Mouse (Mus musculus): ENCODE measurements around the gene Nfkb1. TPM values are rescaled to one million over a fixed set of nuclear protein-coding genes. Genes with fewer than 3 reads are reported as not detected.

Nfkb1 gene
- polyA plus RNA-seq, 1 experiment = 50.3 TPM

DNA sequence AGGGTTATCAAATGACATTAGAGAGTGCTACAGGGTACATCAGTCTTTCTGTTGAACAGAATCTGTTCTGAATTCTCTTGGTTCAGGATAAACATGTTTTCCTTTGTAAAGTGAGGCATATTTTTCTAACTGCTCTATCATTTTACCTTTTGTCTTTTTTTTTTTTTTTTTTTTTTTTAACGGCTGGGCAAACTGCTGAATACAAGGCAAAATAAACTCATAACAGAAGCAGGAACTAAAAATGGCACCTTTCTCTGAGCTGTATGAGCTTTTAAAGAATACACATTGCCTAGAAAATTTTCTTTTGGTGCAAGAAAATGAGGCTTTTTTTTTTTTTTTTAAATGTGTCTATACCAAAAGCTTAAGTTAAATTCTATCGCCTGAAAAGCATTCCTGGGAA lies 105.3 kb downstream of the Nfkb1 start:
- DNase-seq (ENCODE audit: low spot score) = no peak

DNA sequence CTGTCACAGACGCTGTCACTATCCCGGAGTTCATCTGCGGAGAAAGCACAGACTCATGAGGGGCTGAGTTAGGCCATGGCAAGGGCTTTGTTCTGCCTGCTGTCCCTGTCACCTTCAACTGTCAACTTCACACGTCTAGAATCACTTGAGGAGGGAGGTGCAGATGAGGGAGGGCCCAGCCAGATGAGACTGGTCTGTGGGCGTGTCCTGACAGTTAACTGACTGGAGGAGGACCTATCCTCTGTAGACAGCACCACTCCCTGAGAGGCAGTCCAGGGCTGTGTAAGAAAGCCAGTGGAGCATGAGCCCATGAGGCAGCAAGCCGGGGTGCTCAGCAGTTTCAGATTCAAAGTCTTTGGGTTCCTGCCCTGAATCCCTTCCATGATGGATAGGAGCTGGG lies 105.9 kb downstream of the Nfkb1 start:
- DNase-seq (ENCODE audit: low spot score) = no peak

DNA sequence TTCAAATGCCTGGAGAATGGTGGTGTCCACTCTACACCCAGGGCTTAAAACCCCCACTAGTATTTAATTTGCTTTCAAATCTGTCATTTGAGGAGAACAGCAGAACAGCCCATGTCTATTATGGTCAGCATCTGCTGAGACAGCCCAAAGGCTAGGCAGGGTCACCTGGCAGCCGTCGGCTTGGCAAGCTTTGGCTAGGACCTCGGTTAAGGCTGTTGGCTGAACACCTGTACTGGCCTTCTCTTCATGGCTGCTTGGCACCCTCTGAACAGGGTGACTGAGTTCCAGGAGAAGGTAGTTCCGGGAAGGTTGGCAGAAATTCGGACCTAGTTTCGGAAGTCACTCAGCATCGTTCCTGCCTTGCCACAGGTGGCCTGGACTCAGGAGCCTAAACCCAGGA lies 109.1 kb downstream of the Nfkb1 start:
- DNase-seq (ENCODE audit: low spot score) = no peak

DNA sequence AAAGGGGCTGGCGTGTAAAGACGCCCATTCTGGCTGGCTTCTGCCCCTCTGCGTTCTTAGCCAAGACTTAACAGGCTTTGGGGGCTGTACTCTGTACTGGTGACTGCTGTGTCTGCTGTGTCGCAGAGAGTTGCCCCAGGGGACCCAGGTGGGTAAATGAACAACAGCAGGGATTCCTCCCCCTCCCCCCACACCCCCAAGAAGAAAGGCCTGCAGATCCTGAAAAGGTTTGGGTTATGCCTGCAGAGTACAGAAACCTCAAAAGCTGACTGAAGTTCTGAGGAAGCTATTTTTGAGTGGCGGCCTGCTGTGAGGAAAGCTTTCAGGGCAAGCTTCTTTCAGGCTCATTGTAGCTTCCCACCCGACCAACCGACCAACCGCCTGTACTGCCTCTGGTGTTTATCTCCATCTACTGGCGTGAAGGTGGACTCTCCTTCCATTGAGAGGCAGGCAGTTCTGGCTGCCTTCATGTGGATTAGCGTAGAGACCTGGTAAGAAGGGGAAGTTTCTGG lies 109.7 kb downstream of the Nfkb1 start:
- no peak for DNase-seq (ENCODE audit: low spot score)

DNA sequence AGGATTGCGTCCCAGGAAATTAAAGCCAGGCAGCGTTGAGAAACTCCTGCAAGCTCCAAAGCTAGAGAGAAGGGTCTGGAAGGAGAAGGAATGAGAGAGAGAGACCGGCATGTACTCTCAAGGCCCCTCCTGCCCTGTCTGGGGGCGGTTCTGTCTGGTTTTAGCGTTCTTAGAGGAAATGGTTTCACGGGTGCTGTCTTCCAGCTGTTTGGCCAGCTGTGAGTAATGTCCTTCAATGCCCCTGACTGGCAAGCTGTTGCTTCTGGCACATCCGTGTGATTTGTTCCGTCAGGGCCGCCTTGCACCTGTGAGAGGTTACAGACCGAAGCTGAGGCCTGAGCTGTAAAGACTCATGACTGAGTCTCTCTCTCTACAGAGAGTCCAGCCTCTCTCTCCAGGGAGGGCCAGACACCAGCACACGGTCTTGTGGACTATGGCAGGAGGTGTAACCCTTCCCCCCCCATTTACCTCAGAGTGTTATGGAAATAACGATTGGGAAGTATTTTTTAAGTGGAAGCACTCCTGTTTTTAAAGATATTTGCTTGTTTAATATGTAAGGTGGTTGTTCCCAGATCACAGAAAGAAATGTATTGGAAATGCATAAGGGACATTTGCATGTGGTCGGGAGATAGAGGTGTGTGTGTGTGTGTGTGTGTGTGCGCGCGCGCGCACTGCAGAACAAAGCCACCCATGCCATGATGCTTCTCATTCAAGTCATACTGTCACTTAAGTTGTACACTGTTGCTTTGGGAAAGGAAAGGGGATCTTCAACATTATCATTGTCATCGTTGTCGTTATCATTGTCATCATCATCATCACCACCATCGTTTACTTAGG lies 110.7 kb downstream of the Nfkb1 start:
- no peak for DNase-seq (ENCODE audit: low spot score)

DNA sequence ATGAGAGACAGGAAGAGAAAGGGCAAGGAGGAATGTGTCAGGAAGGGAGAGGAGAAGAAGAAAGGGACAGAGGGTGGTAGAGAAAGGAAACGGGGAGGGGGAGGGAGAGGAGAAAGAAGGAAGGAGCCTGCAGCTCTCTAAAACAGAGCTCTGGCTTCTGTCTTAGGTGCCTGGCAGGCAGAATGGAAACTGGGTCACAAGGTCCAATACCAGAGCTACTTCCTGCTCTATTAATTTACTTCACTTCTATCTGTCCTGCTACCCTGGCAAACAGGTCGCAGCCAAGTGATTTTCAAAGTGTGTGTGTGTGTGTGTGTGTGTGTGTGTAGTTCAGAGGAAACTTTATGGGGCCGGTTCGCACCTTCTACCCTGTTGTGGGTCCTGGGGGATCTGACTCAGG lies 112.2 kb downstream of the Nfkb1 start:
- no peak for DNase-seq (ENCODE audit: low spot score)

DNA sequence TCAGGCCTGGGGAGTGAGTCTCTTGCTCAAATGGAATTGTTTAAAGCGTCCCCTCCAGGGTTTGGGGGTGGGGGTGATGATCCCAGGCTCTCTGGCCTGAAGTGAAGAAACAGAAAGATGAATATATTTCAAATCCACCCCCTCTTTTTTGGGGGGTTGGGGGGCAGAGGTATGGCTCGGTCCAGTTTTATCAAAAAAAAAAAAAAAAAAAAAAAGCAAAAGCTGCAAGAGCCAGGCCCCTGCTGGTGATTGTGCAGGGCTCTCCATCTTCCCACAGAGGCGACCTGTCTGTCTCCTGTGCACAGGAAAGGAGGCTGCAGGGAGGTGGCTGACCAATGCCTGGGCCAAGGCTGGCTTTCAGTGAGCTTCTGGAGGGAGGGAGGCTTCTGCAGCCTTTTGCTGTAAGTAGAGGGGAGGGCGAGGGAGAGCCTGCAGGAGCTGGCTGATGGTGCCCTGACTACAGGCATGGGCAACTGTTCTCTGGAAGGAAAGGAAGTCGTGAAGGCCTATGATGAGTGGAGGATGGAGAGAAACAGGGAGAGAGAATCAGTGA lies 112.7 kb downstream of the Nfkb1 start:
- no peak for DNase-seq (ENCODE audit: low spot score)

DNA sequence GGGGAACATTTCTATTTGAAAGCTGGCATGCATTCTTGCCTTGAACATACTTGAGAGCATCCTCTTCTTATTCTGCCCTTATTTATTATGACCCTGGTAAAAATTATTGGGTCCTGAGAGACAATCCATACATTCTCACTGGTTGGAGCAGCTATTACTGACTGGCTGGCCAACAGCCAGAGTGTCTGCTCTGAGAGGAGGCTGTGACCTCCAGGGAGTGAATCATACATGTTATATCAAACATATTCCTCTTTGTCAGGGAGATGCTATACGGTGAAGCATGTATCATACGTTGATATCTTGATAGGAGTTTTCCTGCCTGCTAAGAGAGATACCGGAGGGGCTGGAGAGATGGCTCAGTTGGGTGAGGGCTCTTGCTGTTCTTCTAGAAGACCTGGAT lies 116.2 kb downstream of the Nfkb1 start:
- no peak for DNase-seq (ENCODE audit: low spot score)

DNA sequence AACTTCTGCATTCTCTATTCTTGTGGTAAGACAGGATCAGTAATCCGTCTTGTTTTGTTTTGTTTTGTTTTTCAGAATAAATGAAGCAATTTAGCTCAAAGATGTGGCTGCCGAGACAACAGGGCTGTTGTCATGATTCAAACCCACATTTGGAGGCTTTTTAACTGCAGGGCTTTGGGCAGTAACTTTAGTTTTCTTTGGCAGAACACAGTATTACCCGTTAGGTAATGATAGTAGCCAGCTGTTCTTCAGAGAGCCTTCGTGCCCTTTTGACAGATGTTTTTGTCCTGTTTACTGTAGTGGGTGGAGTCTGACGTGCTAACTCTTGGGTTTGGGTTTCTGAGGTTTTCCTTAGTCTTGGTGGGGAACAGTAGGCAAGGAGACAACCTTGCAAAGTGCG lies 118.3 kb downstream of the Nfkb1 start:
- no peak for DNase-seq (ENCODE audit: low spot score)

DNA sequence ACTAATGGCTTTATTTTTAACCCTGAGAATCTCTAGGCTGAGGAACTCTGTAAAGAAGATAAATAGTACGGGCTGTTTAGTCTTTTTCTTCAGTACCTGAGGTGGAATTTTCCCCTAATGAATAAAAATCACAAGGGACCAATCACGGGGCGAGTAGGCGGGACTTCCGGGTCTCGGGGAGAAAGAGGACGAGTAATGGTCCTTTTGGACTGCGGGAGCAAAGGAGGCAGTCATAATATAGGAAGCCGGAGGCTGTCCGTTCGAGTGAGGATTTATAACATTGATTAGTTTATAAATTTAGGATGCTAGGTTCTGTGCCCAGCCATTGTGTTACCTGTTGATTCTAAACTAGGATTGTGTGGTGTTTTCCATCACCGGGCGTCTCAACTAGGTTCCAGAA lies 119.8 kb downstream of the Nfkb1 start:
- DNase-seq (ENCODE audit: low spot score) = no peak

DNA sequence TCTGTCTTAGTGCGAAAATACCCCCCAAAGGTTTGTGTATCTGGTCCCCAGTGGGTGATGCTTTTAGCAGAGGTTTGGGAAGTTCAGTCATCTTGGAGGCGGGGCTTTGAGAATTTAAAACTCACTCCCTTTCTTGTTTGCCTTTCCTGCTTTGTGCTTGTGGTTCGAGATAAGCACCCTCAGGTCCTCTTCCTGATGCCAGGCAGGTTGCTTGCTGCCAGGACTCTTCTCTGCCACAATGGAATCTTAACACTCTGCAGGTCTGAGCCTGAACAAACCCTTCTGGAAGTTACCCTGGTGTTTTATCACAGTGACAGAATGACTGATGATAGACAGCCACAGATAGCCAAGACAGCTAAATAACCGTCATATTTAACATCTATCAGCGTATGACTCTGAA lies 122.7 kb downstream of the Nfkb1 start:
- DNase-seq (ENCODE audit: low spot score) = no peak

DNA sequence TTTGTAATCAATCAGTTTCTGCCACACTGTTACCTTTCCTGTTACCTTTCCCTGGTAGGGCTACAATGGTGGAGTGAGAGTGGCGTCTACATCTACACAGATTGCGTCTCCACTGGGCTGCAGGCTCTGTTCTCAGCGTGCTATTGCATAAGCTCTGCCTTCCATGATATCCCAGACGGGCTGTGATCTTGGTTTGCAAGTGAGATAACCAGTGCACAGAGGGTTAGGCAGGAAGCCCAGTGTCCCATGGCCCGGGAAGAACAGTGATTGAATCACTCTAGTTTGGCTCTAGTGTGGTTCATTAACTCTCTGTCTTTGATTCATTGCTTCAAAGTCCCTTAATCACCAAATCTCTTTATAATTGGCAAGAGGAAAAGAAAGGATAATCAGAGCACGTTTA lies 123.5 kb downstream of the Nfkb1 start:
- no peak for DNase-seq (ENCODE audit: low spot score)

DNA sequence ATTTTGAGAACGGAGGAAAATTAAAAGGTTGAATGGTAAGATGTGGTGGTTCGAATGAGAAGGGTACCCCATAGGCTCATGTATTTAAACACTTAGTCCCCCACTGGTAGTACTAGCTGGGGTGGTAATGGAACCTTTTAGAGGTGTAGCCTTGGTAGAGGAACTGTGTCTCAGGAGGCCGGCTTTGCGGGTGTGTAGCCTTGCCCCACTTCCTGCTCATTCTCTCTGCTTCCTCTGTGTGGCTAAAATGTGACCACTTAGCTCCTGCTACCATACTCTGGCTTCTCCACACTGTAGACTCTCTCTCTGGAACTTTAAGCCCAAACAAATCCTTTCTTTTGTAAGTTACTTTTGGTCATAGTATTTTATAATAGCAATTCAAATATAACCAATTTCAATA lies 126.0 kb downstream of the Nfkb1 start:
- DNase-seq (ENCODE audit: low spot score) = no peak

DNA sequence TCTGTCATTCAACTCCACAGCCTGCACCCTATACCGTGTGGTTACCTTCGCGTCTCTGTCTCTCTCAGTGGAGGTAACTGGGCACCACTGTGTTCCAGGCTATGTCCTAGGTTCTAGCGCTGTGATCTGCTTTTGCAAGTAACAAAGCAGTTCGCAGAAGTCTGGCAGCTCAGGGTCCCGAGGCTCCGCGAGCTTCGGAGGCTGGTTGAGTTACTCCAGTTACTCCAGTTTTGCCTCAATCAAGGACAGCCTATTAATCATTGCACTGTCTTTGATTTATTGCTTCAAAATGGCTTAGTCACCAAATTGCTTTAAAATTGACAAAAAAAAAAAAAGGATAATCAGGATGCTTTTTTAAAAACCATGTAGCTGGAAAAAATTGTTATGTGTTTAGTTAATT lies 126.6 kb downstream of the Nfkb1 start:
- no peak for DNase-seq (ENCODE audit: low spot score)

DNA sequence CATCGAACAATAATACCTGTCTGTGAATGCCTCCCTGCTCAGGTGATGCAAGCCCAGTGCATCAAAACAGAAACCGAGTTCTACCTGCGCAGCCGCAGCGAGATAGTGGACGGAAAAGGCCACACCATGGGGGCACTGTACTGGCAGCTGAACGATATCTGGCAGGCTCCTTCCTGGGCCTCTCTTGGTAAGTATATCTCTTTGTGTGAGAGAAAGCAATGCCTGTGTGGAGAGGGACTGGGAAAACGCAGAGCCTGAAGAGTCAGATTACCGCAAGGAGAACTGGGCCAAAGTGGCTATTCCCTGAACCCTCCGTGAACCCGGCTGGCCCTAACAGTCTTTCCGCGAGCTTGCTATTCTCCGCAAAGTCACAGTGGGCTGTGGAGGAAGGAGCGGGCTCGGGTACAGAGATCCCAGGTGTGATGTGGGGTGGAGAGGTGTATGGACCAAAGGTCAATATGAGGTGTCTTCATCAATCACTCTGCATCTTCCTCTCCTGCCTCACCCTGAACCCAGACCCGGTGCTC lies 128.1 kb downstream of the Nfkb1 start:
- DNase-seq (ENCODE audit: low spot score) = no peak

DNA sequence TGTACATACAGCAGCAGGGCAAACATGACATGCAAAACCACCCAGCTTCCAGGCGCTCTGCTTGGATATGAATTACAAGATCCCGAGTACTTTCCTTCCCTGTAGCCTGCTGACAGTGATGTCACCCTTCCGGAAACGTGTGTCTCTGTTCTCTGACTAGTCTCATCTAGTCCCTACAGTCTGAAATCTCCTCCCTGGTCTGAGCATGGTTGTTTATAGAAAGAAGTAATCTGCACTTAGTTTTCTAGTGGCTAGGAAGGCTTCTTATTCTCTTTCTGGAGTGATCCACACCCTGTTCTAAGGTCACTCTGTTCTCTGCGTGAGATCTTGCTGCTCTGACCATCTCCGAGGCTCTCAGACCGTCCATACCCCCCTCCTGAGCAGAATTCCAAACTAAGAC lies 129.3 kb downstream of the Nfkb1 start:
- DNase-seq (ENCODE audit: low spot score) = no peak

DNA sequence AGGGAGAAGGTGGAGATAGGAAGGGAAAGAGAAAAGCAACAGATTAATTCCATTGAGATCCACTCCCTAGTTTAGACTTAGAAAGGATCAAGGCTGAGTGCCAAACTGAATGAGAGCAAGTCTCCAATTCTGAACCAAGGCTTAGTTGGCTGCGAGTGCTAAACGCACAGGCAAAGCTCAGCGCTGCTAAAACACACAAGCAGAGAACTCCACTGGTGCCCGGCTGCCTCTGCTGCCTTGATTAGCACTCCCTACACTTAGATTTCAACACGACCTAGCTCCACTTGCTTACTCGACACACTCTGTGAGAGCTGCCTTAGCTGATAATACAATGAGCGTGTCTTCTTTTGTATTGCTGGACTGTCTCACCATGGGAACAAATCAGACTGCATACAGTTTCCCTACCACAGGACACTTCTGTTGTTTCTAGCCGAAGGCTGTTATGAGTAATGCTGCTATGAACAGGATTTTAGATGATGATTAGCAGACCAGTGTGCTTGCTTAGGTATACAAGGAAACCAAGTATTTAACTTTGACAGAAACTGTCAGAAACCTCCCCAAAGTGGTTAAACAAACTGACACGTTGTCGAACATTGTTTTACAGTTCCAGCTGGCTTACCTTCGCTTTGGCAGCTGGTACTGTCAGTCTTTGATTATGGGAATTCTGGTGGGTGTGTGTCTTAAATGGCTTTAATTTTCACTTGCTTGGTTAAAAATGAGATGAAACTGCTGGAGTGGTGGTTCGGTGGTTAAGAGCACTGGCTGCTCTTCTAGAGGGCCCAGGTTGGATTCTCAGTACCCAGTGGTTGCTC lies 134.3 kb downstream of the Nfkb1 start:
- no peak for DNase-seq (ENCODE audit: low spot score)

DNA sequence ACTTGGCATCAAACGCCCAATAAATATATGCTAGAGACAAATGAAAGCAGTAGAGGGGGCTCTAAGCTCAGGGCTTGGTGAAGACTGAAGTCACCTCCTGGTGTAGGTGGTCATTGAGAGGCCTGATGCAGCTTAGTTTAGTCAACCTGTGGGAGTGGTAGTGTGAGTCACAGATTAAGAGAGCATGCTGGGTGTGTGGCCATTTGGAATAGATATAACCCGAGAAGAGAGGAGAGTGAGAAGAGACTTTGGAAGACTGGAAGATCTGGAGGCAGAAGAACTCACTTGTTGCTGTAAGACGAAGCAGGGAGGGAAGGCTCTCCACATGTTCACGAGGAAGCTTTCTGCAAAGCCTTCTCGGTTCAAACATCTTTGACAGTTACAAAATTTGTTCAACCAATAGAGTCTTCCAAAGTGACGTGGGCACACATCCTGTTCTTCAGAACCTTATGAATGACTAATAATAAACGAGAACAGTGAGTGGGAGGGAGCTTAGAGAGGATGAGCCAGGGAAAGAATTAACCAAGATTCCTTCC lies 135.2 kb downstream of the Nfkb1 start:
- no peak for DNase-seq (ENCODE audit: low spot score)

DNA sequence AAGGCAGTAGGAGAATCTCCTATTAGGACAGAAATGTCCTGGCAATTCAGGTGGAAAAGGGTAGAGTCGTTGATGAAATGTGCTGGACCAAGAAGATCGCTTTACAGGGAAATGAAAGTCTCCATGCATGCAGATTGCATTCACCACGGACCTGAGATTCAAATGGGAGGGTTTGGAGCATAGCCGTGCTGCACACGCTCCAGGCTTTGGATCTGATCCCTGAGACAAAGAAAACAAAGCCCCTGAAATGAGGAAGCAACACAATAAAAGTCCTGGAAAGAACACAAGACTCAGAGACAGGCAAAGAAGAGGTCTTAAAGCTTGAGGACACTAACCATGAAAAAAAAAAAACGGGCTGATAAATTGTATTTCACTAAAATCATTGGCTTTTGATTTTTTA lies 136.2 kb downstream of the Nfkb1 start:
- DNase-seq (ENCODE audit: low spot score) = no peak

DNA sequence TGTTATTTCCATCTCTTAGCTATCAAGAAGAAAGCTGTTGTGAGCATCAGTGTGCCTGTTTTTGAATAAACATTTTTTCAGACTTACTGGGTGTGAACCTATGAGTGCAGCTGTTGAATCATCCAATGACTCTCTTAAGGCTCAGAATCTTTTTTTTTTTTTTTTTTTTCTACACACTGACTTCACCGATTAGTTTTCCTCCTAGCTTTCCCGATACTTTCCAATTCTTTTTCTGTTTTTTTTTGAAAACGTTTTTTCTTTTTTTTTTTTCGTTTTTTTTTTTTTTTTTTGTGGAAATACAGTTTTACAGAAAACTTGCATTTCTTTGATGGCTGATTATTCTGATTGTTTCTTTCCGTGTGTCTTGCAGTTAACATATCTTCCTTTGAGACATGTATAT lies 138.5 kb downstream of the Nfkb1 start:
- DNase-seq (ENCODE audit: low spot score) = no peak

DNA sequence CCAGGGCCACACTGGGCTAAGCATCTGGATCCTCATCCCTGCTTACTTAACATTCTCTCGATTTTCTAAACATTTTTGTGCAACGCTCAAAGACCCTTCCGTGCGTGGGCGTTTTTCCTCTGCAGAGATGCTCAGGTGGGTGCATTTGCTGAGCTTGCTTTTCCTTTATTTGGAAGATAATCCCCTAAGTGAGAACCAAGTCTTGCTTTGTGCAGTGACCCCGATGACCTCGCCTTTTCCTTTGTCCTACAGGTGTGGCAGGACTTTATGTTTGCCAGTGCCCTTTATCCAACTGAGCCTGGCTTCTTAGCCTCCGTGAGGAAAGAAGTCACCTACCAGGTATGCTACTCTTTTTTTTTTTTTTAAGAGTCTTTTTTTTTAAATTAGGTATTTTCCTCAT lies 144.0 kb downstream of the Nfkb1 start:
- no peak for DNase-seq (ENCODE audit: low spot score)

DNA sequence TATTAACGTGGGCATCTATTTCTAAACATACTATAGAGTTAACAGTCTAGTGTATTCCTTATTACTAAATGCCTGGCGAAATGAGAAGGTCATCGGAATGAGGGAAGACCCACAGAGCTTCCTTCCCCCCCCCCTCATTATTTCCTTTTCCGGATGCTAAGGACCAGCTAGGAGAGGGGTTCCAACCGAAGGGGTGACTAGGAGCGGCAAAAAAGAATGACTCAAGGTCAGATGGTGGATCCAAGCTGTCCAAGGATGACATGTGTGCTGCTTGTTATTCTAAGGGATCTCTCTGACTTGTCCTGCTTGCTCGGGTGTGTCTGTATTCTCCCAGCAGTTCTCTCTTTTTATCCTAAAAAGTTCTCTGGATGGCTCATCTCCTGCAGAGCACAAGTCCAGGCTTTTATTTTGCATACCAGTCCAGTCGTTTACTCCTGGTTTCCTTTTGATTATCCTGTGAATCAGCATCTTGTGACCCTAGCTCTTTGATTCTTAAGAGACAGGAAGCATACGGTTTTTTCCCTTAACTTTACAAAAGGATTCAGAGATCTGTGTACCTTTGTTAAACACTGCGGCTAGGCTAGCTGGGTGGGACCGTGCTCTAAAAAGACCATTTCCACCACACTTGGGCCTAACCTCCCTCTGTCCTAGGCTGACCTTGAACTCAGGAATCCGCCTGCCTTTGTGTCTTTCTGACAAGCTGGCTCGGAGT lies 145.0 kb downstream of the Nfkb1 start:
- no peak for DNase-seq (ENCODE audit: low spot score)
